Mouse (Mus musculus): ENCODE measurements around the gene Samd14. TPM values are rescaled to one million over a fixed set of nuclear protein-coding genes. Genes with fewer than 3 reads are reported as not detected.

Gene Samd14
- total RNA-seq, 4 experiments from 2014 or later = 0.24 to 0.62 (median 0.45) TPM

- no peak for DNase-seq (ENCODE audit: low spot score in 2 of 2)
Measured at GRCm38 (mm10) chr11:95027850-95028470, 18.3 kb downstream of the Samd14 start.

DNA sequence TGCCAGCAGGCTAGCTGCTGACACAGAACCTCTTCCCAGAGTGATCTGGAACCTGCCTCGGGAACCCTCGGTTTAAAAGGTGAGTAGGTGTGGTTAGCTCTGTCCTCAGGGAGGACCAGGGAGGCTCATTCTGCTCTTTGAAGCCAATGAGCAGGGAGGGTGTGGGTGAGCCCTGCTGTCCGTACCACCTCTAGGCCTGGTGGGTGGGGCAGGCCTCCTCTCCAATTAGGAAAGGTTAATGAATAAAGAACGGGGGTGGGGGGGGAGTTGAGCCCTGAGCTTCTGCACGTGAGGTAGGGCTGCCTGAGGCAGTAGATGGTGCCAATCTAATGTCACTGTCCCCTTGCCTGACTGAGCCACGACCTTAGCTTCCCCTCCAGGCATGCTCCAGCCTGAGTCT is 23.3 kb downstream of the Samd14 start:
- no peak for DNase-seq (ENCODE audit: low spot score in 2 of 2)

DNA sequence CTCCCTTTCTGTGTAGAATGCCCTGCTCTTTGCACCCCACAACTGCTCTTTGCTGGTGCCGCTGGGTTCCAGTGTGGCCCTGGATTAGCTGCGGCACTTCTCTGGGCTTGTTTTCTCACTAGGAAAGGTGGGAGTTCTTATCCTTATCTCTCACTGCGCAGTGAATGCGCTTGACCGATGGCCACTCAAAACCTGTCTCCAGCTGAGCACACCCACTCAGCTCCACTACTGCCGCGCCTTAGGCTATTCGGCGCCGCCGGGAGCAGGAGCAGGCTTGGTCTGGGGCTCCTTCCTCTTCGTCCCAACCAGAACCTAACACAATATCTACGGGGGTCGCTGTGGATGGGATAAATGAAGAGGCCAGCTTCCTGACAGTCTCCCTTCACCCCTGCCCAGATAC is 23.9 kb downstream of the Samd14 start:
- DNase-seq (ENCODE audit: low spot score in 2 of 2) = no peak

DNA sequence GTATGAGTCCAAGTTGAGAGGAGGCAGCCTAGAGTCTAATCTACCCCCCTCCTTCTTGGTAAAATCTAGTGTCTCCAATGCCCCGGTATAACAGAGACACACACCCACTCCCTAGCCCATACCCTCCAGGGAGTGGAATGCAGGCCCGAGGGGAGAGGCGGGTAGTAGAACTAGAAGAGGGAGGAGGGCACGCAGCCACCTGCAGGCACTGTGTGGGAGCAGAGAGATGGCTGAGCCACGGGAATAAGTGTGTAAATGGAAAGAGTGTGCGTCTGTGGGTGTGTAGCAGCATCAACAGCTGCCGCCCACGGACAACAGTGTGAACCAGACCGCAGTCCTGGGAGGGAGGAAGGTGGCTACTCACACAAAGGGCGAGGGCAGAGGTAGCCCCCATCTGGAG is 25.2 kb downstream of the Samd14 start:
- no peak for DNase-seq (ENCODE audit: low spot score in 2 of 2)

DNA sequence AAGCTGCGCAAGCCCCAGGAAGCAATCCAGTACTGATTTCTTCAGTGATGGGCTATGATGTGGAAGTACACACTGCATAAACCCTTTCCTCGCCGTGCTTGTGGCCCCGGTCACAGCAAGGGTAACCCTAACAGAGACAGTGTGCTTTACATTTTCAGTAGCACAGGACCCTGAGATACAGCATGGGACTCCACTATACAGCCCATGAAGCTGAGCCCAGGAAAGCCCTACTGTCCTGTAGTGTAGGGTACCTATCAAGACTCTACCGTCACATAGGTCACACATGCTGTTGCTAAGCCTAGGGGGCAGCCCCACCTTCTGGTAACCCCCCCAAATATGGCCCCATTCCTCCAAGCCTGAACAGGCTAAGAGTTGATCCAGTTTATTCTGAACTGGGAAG is 26.8 kb downstream of the Samd14 start:
- no peak for DNase-seq (ENCODE audit: low spot score in 2 of 2)

DNA sequence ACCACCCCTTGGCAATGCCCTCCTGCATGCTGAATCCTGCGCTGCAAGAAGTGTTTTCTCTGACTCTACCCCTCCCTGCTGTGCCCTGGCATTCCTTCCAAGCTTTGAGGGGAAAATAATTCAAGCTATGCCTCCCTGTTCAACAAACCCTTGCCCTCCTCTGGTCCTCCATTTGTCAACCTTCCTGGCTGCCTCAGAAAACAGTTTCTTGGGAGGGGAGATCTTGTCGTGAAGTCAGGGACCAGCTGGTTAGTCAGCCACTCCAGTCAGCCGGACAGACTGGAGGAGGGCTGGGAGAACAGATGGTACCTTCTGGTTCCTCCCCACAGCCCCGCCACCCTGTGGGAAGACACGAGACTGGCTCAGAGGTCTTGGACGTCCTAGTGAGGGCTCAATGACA is 27.6 kb downstream of the Samd14 start:
- DNase-seq (ENCODE audit: low spot score in 2 of 2) = no peak

DNA sequence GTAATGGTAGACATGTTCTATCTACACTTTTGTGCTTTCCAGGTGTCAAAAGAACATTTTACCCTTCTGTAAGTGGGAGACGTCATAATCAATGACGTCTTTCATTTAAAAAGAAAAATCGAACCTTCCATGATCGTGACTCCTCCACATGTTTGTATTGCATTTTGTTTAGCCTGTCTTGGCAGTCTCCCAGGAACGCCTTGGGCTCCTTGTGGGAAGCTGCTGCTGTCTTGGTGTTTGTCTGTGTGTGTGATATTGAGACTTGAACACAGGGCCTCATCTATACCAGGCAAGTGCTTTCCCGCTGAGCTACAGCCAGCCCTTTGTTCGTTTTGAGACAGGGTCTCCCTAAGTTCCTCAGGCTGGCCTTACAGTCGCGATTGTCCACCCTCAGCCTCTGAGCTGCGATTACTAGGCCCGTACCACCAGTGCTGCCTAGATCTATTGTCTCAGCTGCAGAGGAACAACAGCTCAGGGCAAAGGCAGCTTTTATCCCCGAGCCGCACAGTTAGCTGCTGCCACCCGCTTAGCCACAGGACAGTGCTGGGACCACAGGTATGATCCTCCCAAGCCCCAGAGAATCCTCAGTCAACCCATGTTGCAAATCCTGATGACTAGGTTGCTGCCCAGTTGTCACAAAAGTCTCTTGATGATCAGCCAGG is 28.6 kb downstream of the Samd14 start:
- DNase-seq (ENCODE audit: low spot score in 2 of 2) = no peak

DNA sequence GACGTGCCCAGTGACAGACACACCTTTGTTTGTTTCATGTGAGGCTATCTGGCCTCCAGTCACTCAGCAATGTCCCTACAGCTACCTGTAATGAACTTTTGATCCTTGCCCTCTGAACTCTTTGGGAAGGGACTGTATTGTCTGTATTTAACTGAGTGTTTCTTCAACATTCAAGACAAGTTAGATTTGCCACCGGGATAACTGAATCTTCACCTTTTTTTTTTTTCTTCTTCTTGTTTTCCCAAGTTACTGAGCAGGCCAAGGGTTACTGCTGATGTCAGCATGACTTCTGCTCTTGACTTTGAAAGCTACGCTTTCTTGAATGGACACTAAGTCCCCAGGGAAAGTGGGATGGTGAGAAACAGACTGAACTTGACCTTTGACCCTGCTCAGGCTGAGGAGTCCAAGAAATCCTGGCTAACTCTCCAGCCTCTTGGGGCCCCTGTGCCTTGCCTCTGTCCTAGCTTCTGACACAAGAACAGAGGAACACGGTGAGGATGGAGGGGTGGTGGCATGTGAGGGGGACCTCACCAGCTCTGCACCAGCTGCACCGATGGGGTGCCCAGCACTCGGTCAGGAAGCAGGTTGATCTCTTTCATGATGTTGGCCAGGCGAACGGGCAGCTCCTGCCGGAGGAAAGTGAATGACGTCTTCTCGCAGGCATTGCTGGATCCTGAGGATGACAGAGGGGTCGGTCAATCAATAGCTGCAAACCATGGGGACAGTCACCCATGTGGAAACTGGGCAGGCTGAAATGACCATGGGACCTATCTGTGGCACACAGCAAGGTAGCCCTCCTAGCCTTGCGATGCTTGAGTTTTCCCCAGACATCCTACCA is 29.4 kb downstream of the Samd14 start:
- no peak for DNase-seq (ENCODE audit: low spot score in 2 of 2)

- no peak for DNase-seq (ENCODE audit: low spot score in 2 of 2)
Measured at GRCm38 (mm10) chr11:95039766-95040165, 30.1 kb downstream of the Samd14 start.

DNA sequence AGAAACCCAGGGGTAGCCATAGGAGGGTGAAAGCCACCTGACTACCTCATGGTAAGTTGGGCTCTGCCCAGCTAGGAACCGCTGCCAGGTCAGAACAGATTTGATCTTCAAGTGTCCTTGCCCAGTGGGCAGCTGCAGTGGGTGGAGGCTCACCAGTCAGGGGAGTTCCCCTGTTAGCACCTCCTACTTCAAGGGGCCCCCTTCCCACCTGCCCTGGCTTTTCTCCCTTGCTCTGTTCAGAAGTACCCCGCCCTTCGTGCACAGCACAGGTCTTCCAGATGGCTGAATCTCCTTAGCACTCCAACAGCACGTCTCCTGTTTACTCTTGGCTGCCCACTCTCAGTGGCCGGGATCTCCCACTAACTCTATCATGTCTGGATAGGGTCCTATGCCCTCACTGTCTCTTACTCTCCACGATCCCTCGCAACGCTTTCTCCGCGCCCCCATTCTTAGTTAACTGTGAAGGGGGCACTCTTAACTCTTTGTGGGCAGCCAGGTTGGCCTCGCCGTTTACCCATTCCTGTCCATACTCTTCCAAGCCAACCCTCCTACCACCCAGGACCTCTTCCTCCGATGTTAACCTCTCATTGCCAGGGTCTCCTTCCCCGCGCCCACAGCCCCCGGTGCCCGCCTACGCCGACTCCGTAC is 30.9 kb downstream of the Samd14 start:
- peak; percentile 81 to 92 for DNase-seq (ENCODE audit: low spot score in 2 of 2)

GRCm38 (mm10) chr11:95041139-95041609 is 31.5 kb downstream of the Samd14 start, which contains the start of gene Pdk2:
Pdk2 (minus strand) TSS chr11:95041354.
- peak; percentile 93 to 97 for DNase-seq (ENCODE audit: low spot score in 2 of 2)

- peak; percentile 69 to 83 for DNase-seq (ENCODE audit: low spot score in 2 of 2)
Measured at GRCm38 (mm10) chr11:95042096-95042495, 32.4 kb downstream of the Samd14 start.

DNA sequence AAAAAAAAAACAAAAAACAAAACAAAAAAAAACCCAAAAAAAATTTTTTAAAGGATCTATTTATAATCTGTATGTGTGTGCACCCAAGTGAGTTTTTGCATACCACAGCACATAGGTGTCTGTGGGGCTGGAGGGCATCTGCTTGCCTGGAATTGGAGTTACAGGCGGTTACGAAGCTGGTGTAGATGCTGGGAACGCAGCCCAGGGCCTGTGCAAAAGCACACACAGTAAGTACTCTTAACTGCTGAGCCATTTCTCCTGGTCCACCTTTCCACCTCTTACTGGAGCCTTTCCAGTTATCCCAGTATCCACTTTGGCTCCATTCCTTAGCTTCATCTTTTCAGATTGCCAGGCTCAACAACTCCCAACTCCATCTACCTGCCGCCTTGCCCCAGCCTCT is 33.4 kb downstream of the Samd14 start:
- DNase-seq (ENCODE audit: low spot score in 2 of 2) = no peak

DNA sequence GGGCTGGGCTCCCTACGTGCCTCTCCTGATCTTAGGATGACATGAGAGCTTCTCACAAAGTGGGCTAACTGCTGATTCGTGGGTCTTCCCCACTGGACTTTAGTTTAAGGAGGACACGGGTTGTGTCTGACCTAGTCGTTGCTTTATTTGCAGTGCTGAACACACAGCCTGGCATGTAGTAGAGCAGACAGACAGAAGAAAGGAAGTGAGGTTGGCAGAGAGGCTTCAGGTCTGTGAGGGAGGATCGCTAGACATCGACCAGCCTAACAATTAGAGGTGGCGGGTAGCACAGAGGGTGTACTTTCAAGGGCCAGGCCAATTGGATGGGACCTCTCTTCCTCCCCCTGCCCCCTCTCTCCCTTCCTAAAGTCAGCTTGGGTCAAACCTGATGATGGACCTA is 33.9 kb downstream of the Samd14 start:
- DNase-seq (ENCODE audit: low spot score in 2 of 2) = no peak

GRCm38 (mm10) chr11:95044185-95044870 is 34.6 kb downstream of the Samd14 start:
- no peak for DNase-seq (ENCODE audit: low spot score in 2 of 2)

DNA sequence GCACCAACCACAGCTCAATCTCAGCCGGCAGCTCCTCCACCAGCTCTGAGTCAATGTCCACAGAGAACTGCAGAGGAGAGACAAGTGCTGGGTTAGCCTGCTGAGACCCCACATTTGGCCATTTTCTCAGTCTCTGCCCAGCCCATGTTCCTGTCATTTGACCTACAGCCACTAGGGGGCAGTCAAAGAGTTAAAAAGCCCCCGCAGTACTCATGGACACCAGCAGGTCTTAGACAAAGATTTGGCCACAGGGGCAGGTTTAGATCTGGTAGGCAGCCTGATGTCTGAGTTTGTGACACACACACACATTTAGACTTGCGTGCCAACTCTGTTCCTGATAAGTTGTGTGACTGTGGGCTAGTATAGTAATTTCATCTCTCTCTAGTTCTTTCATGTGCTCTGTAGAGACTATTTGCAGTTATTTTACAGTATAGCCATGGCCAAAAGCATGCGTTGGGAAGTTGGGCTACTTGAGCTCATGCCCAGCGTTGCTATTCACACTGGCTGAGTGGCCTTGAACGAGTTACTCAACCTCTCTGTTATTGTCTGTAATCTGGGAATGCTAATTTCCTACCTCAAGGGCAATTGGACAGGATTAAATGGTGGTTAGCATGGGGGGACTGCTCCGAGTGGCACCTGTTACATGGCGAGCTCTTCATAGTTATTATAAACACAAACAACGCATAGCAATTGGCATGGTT is 37.5 kb downstream of the Samd14 start:
- DNase-seq (ENCODE audit: low spot score in 2 of 2) = peak in 1 of 2 experiments; percentile 36

DNA sequence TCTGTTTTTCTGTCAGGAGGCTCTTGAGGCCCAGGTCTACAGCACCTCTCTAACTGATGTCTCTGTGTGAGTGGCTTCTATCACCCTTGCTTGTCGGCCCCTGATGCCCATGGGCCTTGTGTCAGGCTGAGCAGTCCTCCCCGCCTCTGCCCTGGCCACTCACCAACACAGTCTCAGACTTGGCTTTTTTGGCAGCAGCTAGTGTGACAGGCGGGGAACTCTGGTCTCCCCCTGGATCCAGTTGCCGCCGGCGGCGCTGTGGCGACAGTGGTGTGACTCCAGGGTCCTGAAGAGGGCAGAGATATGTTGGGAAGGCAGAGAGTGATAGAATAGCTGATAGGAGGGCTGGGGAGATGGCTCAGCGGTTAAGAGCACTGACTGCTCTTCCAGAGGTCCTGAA is 43.4 kb downstream of the Samd14 start:
- no peak for DNase-seq (ENCODE audit: low spot score in 2 of 2)

DNA sequence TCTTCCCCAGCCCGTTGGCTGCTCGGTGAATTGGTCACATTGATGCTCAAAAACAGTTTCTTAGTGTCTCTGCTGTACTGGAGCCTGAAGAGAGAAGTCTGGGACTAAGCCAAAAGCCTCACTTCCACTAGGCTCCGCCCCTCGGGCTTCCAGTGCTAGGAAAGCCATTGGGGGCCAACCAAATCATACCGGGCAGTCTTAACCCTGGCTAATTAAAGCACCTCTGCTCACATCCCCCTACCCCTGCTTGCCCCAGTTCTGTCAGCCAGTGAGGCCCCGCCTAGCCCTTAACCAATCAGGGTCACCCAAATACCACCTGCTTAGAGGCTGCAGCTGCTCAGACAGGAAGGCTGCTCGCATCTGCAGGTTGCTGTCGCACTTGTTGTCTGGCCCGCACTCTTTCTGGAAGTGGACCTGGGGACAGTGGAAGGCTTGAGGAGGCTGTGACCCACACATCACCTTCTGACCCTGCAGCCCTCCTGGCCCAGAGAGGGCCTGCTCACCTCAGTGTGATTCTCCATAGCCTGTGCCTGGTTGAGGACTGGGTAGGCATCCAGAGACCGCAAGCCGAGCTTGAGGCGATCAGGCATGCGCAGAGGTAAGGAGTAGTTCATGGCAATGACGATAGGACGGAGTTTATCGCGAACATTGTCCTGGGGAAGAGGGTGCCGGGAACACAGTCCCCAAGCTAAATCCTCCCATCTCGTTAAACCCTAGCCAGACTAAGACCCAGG is 47.3 kb downstream of the Samd14 start:
- no peak for DNase-seq (ENCODE audit: low spot score in 2 of 2)

DNA sequence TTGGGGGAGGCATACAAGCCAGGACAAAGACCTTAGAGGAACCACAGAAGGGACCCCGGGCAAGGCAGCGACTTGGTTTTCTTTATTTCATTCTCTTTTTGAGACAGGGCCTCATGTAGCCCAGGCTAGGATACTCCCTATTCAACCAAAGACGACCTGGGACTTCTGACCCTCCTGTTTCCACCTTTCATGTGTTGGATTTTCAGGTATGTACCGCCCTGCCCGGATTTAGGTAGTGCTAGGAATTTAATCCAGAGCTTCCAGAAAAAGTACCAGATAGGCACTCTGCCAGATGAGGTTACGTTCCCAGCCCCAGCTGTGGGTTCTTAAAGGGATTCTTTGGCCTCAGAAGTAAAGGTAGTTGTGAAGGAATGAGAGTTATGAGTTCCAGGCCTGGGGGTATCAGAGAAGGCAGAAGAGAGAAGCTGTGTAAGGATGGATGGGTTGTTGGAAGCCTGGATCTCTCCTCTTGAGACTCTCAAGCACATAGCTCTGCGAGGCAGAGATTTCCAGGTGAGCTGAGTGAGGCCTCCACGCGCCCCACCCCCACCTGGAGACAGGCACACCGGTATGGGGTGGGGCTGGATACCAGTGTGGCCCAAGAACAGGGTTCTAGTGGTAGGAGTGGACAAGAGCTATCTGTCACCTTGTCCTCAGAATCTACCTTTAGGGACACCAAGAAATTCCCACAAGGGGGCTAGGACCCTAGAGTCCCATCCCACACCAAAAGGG is 59.7 kb downstream of the Samd14 start:
- no peak for DNase-seq (ENCODE audit: low spot score in 2 of 2)
